Mouse (Mus musculus): Measurements from ENCODE around the gene Gstt2.

Gene Gstt2

GRCm38 (mm10) chr10:75837248-75837759, at the start of gene Gstt2:
TSS of gene Gstt2 (minus strand) at chr10:75837424.
- DNase-seq (ENCODE audit: low spot score) = peak; percentile 86

GRCm38 (mm10) chr10:75884742-75885141, 47.5 kb upstream of the Gstt2 start:
- DNase-seq (ENCODE audit: low spot score) = no peak

- peak; percentile 79 for DNase-seq (ENCODE audit: low spot score)
Measured at GRCm38 (mm10) chr10:75883232-75883552, 46.0 kb upstream of the Gstt2 start.

GRCm38 (mm10) chr10:75882433-75883231, 45.4 kb upstream of the Gstt2 start:
- DNase-seq (ENCODE audit: low spot score) = no peak

GRCm38 (mm10) chr10:75881578-75882432, 44.6 kb upstream of the Gstt2 start:
- no peak for DNase-seq (ENCODE audit: low spot score)

- DNase-seq (ENCODE audit: low spot score) = no peak
Measured at GRCm38 (mm10) chr10:75880771-75881577, 43.8 kb upstream of the Gstt2 start.

- DNase-seq (ENCODE audit: low spot score) = no peak
Measured at GRCm38 (mm10) chr10:75880351-75880750, 43.1 kb upstream of the Gstt2 start.

- DNase-seq (ENCODE audit: low spot score) = no peak
Measured at GRCm38 (mm10) chr10:75878836-75879235, 41.6 kb upstream of the Gstt2 start.

GRCm38 (mm10) chr10:75873543-75874170, 36.4 kb upstream of the Gstt2 start:
- no peak for DNase-seq (ENCODE audit: low spot score)

GRCm38 (mm10) chr10:75872915-75873542, 35.8 kb upstream of the Gstt2 start:
- peak; percentile 81 for DNase-seq (ENCODE audit: low spot score)

GRCm38 (mm10) chr10:75872025-75872914, 35.0 kb upstream of the Gstt2 start:
- no peak for DNase-seq (ENCODE audit: low spot score)

GRCm38 (mm10) chr10:75861587-75861986, 24.4 kb upstream of the Gstt2 start:
- DNase-seq (ENCODE audit: low spot score) = no peak

GRCm38 (mm10) chr10:75860746-75861145, 23.5 kb upstream of the Gstt2 start:
- no peak for DNase-seq (ENCODE audit: low spot score)

- peak; percentile 73 for DNase-seq (ENCODE audit: low spot score)
Measured at GRCm38 (mm10) chr10:75859786-75860470, 22.7 kb upstream of the Gstt2 start, which contains the start of gene Mif. TSS of gene Mif (minus strand) at chr10:75860240.

- DNase-seq (ENCODE audit: low spot score) = no peak
Measured at GRCm38 (mm10) chr10:75859107-75859746, 22.0 kb upstream of the Gstt2 start.

- DNase-seq (ENCODE audit: low spot score) = no peak
Measured at GRCm38 (mm10) chr10:75857598-75857997, 20.4 kb upstream of the Gstt2 start.

GRCm38 (mm10) chr10:75856976-75857375, 19.8 kb upstream of the Gstt2 start:
- DNase-seq (ENCODE audit: low spot score) = no peak

GRCm38 (mm10) chr10:75856155-75856907, 19.1 kb upstream of the Gstt2 start:
- no peak for DNase-seq (ENCODE audit: low spot score)
